Mouse (Mus musculus) midbrain, embryonic 13.5 days (tissue): ENCODE measurements around the gene Prkca. TPM values are rescaled to one million over a fixed set of nuclear protein-coding genes. Genes with fewer than 3 reads are reported as not detected.

Source experiments
- ATAC-seq: fragments of 200-750 bp; cut with Nextera tagmentation; 2 replicates; pipeline ENCODE4 v1.8.0; 2017; ENCODE audit warnings: mild to moderate bottlenecking, moderate TSS enrichment, moderate library complexity
- H3K27ac ChIP-seq: fragments of 300-500 bp; sonication (generic); 2 replicates; pipeline ENCODE4 v1.5.1; 2015; ENCODE audit warnings: inconsistent platforms, mild to moderate bottlenecking, moderate library complexity
- H3K27me3 ChIP-seq: fragments of 300-500 bp; sonication (generic); 2 replicates; pipeline ENCODE4 v1.6.1; 2015; ENCODE audit warnings: mild to moderate bottlenecking, inconsistent platforms
- H3K36me3 ChIP-seq: fragments of 300-500 bp; sonication (generic); 2 replicates; pipeline ENCODE4 v1.6.1; 2015; ENCODE audit warnings: mild to moderate bottlenecking, inconsistent platforms
- H3K4me1 ChIP-seq: fragments of 300-500 bp; sonication (generic); replicated peaks from 2 replicates; pipeline ENCODE4 v1.6.1; 2015; ENCODE audit warnings: inconsistent platforms
- H3K4me2 ChIP-seq: fragments of 300-500 bp; sonication (generic); replicated peaks from 2 replicates; pipeline ENCODE4 v1.6.1; 2015; ENCODE audit warnings: moderate library complexity, mild to moderate bottlenecking, inconsistent platforms
- H3K4me3 ChIP-seq: fragments of 300-500 bp; sonication (generic); replicated peaks from 2 replicates; pipeline ENCODE4 v1.5.1; 2015; ENCODE audit warnings: mild to moderate bottlenecking, inconsistent platforms
- H3K9ac ChIP-seq: fragments of 300-500 bp; sonication (generic); replicated peaks from 2 replicates; pipeline ENCODE4 v1.6.1; 2015; ENCODE audit warnings: mild to moderate bottlenecking, inconsistent platforms
- H3K9me3 ChIP-seq: fragments of 300-500 bp; sonication (generic); 2 replicates; pipeline ENCODE4 v1.6.1; 2016; ENCODE audit warnings: mild to moderate bottlenecking, inconsistent platforms
- WGBS: fragments of 180-500 bp; shearing (Covaris S2); methylation state at CpG from one replicate; pipeline ENCODE4 v1.1.7; 2015; 5-methylcytosine and 5-hydroxymethylcytosine counted together
- polyA plus RNA-seq: library from polyadenylated mRNA; unstranded; fragments of >200 nt; fragmentation: Nextera tagmentation; extraction: Ambion mirVana; gene quantifications from 2 replicates; pipeline ENCODE4 v1.2.1, GENCODE M21; 2015

The Prkca gene
- polyA plus RNA-seq, 1 experiment from 2014 or later: 3.3 TPM

DNA sequence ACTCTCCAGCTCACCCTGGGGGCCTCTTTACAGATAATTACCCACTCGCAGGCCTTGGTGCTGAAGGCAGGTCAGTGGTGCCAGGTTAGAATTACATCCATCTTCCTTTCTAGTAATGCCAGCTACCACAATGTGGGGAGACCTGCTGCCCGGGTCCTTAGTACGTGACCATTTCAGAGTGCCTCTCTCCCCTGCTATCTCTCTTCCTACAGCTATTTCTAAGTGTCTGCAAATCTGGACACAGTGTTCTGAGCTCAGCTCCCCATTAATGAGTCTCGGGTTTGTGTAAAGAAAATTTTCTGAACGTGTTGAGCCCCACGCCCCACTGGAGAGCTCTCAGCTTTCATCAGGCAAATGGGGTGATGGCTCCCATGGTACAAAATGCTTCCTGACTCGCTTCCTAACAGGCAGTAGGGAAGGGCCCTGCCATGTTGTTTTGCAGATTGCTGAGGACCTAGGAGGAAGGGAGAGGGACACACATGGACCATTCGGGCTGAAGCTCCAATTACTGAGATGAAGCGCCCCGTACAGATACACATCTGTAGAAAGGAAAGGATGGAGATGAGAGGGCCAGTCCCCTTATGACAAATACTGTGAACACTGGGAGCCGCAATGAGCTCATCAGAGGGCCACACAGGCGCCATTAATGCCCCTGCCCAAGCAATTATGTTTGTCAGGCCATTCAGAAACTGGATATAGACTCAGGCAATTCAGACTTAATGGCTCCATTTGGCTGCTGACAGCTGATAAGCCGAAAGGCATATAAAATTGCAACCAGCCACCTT lies 386.0 kb downstream of the Prkca start:
- Histone ChIP-seq H3K4me2 (no peak overlapping the region), H3K36me3 (peaks cover 7% of the 10 kb centered on the region; the same call in 1 of the 2 replicates), H3K27ac (peak overlapping the region; percentile 36; the same call in 1 of the 2 replicates), H3K4me1 (no peaks in the 10 kb centered on the region), H3K27me3 (no peaks in the 10 kb centered on the region), H3K9ac (no peak overlapping the region), H3K4me3 (no peak overlapping the region), H3K9me3 (no peaks in the 10 kb centered on the region)
- WGBS: 80% methylated on average over 13 of the region's 13 CpGs
- no peak for ATAC-seq

GRCm38 (mm10) chr11:107955191-107956062 lies 388.3 kb downstream of the Prkca start:
- Histone ChIP-seq H3K9me3 (no peaks in the 10 kb centered on the region), H3K9ac (no peak overlapping the region), H3K27ac (no peak overlapping the region), H3K4me3 (no peak overlapping the region), H3K27me3 (no peaks in the 10 kb centered on the region), H3K4me2 (no peak overlapping the region), H3K36me3 (peaks cover 4% of the 10 kb centered on the region; the same call in 1 of the 2 replicates), H3K4me1 (no peaks in the 10 kb centered on the region)
- 90% methylated on average over 10 of the region's 10 CpGs for WGBS
- no peak for ATAC-seq

DNA sequence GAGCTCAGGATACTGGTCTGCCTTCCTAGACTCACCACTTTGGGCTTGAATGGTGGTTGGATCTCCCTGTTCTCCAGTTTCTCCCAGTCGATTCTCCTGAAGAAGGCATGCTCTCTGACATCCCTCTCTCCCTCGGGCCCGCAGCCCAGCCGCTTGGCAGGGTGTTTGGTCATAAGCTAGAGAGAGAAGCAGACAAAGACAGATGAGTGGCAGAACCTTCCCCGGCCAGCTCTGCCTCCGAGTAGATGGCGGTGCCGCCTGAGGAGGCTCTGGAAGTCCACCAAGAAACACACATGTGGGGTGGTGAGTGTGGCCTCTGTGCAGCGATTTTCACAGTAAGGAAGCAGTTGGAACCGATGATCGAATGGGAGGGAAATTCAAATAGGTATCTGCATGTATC lies 392.3 kb downstream of the Prkca start:
- ATAC-seq: no peak
- WGBS: 94% methylated on average over 11 of the region's 11 CpGs
- H3K4me2 ChIP-seq: no peak overlapping the region

GRCm38 (mm10) chr11:107950658-107951057 lies 393.1 kb downstream of the Prkca start:
- ATAC-seq: no peak
- no peaks in the 10 kb centered on the region for H3K9me3 ChIP-seq
- H3K4me2 ChIP-seq: no peak overlapping the region
- WGBS: 92% methylated on average over 4 of the region's 4 CpGs
- no peaks in the 10 kb centered on the region for H3K36me3 ChIP-seq
- H3K4me1 ChIP-seq: peaks cover 17% of the 10 kb centered on the region; the same call in 1 of the 2 replicates
- H3K27ac ChIP-seq: no peak overlapping the region
- no peaks in the 10 kb centered on the region for H3K27me3 ChIP-seq
- H3K4me3 ChIP-seq: no peak overlapping the region
- no peak overlapping the region for H3K9ac ChIP-seq

More for the DNA sequence above, 392.3 kb downstream of the Prkca start:
- H3K9me3 ChIP-seq: no peaks in the 10 kb centered on the region
- no peak overlapping the region for H3K9ac ChIP-seq
- no peaks in the 10 kb centered on the region for H3K36me3 ChIP-seq
- no peak overlapping the region for H3K27ac ChIP-seq
- no peak overlapping the region for H3K4me3 ChIP-seq
- H3K27me3 ChIP-seq: no peaks in the 10 kb centered on the region
- H3K4me1 ChIP-seq: peaks cover 17% of the 10 kb centered on the region; the same call in 1 of the 2 replicates

DNA sequence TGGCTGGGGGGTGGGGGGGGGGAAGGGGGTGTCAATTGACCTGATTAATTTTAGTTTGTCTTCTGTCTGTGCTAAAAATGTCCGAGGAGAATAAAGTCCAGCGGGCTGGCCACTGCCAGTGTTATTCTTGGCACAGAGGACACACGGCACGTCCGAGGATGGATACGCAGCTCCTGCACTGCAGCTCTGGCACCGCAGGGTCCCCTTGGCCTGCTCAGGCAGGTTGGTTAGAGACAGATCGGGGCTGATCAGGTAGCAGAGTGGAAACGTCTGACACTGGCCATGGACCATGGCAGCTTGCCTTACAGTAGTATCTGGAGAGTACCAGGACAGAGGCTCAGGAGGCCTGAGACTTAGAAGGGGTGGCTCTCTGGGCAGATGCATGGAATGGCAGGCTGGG lies 393.5 kb downstream of the Prkca start:
- H3K9ac ChIP-seq: no peak overlapping the region
- H3K9me3 ChIP-seq: no peaks in the 10 kb centered on the region
- H3K4me2 ChIP-seq: no peak overlapping the region
- H3K27me3 ChIP-seq: no peaks in the 10 kb centered on the region
- no peak for ATAC-seq
- H3K36me3 ChIP-seq: peaks cover under 1% of the 10 kb centered on the region; the same call in 1 of the 2 replicates
- H3K4me1 ChIP-seq: peaks cover 17% of the 10 kb centered on the region; the same call in 1 of the 2 replicates
- WGBS: 87% methylated on average over 9 of the region's 9 CpGs
- no peak overlapping the region for H3K27ac ChIP-seq
- no peak overlapping the region for H3K4me3 ChIP-seq

DNA sequence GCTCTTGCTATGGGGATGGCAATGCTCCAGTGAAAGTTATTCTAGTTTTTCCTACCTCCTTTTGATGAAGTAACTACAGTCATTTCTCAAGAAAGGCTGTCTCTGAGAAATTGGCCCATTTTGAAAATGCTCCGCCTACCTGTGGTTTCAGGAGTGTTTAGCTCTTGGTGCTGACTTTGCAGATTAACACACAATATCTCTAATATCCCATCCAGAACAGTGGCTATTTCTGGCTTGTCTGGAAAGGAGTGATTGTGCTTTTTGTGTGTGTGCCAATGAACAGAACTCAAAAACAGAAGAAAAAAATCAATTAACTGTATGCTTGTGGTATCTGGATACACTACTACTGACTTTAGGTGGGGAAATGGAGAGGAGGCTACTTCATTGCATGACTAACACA lies 395.8 kb downstream of the Prkca start:
- 93% methylated on average over 1 of the region's 1 CpGs for WGBS
- H3K27ac ChIP-seq: no peak overlapping the region
- no peak for ATAC-seq
- no peak overlapping the region for H3K4me2 ChIP-seq
- H3K4me3 ChIP-seq: no peak overlapping the region
- H3K27me3 ChIP-seq: no peaks in the 10 kb centered on the region
- peaks cover 11% of the 10 kb centered on the region for H3K36me3 ChIP-seq
- H3K9ac ChIP-seq: no peak overlapping the region
- no peaks in the 10 kb centered on the region for H3K9me3 ChIP-seq
- peaks cover 17% of the 10 kb centered on the region; the same call in 1 of the 2 replicates for H3K4me1 ChIP-seq

DNA sequence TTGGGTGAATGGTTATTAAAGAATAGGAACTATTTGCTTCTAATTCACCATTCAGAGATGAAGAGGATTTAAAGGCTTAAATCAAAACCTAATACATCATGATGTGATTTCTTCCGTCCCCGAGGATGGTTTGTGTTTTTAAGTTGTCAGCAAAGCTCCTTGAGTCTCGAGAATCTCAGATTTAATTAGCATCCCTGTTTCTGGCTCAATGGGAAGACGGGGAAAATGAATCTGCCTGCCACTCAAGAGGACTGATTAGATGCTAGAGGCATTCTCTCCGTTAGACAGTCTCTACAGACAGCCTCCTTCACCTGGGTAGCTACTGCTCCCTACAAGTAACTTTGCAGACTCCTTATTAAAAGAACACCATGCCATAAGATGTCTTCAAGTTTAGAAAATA lies 396.9 kb downstream of the Prkca start:
- 26% methylated on average over 5 of the region's 5 CpGs for WGBS
- H3K4me2 ChIP-seq: no peak overlapping the region
- H3K9me3 ChIP-seq: no peaks in the 10 kb centered on the region
- no peak for ATAC-seq
- no peak overlapping the region for H3K4me3 ChIP-seq
- H3K36me3 ChIP-seq: peaks cover 11% of the 10 kb centered on the region
- peaks cover 17% of the 10 kb centered on the region; the same call in 1 of the 2 replicates for H3K4me1 ChIP-seq
- no peak overlapping the region for H3K27ac ChIP-seq
- no peaks in the 10 kb centered on the region for H3K27me3 ChIP-seq
- H3K9ac ChIP-seq: no peak overlapping the region

DNA sequence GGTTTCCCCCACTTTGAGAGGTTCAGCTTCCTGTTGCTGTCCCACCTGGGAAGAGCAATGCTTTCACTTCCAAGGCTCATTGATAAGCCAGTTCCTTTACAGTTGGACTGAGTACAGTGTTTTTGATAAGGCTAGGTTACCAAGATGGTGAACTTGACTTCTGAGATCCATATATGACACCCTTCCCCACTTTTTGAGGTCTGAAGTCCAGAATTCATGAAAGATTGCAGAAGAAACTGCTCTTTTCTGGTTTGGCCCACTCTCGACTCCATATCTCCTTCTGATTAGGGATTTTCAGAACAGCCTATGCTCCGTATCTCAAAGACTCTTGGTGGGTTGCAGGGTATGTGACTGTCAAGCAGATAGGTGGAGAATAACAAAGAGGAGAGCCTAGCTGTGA lies 406.8 kb downstream of the Prkca start:
- Histone ChIP-seq H3K27ac (no peak overlapping the region), H3K27me3 (no peaks in the 10 kb centered on the region), H3K9ac (no peak overlapping the region), H3K36me3 (0 out of 2 replicates have a peak, but pooled peaks cover 4% of the 10 kb centered on the region), H3K9me3 (no peaks in the 10 kb centered on the region), H3K4me2 (no peak overlapping the region), H3K4me1 (no peaks in the 10 kb centered on the region), H3K4me3 (no peak overlapping the region)
- WGBS: 89% methylated on average over 2 of the region's 2 CpGs
- no peak for ATAC-seq

- no peaks in the 10 kb centered on the region; the same call in 1 of the 2 replicates for H3K4me1 ChIP-seq
- no peak overlapping the region for H3K4me3 ChIP-seq
- no peak overlapping the region for H3K4me2 ChIP-seq
- WGBS: 81% methylated on average over 7 of the region's 7 CpGs
- no peaks in the 10 kb centered on the region for H3K36me3 ChIP-seq
- H3K27me3 ChIP-seq: no peaks in the 10 kb centered on the region
- no peak for ATAC-seq
- no peak overlapping the region for H3K27ac ChIP-seq
- H3K9me3 ChIP-seq: no peaks in the 10 kb centered on the region
- no peak overlapping the region for H3K9ac ChIP-seq
Observed at GRCm38 (mm10) chr11:107931721-107932120, 412.0 kb downstream of the Prkca start.

DNA sequence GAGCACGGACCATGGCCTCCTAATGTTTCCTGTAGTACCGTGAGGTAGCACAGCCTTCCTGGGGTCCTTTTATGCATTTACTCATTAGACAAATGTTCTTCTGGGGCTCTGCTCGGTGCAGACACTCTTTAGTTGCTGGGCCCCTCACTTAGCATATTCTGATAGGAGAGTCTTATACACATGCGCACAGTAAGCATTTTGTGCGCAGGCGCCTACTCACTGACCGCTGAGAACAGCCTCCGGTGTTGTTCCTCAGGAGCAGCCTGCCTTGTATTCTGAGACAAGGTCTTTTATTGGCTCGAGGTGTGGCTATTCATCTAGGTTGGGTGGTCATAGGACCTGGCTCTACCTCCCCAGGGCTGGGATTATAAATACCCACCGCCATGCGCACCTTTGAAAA lies 412.4 kb downstream of the Prkca start:
- H3K4me2 ChIP-seq: no peak overlapping the region
- H3K9me3 ChIP-seq: no peaks in the 10 kb centered on the region
- no peak overlapping the region for H3K27ac ChIP-seq
- no peaks in the 10 kb centered on the region for H3K27me3 ChIP-seq
- H3K36me3 ChIP-seq: no peaks in the 10 kb centered on the region
- WGBS: 91% methylated on average over 11 of the region's 11 CpGs
- no peaks in the 10 kb centered on the region; the same call in 1 of the 2 replicates for H3K4me1 ChIP-seq
- ATAC-seq: no peak
- H3K4me3 ChIP-seq: no peak overlapping the region
- H3K9ac ChIP-seq: no peak overlapping the region

GRCm38 (mm10) chr11:107929712-107930111 lies 414.0 kb downstream of the Prkca start:
- Histone ChIP-seq H3K9me3 (no peaks in the 10 kb centered on the region), H3K27me3 (no peaks in the 10 kb centered on the region), H3K4me2 (no peak overlapping the region), H3K4me1 (no peaks in the 10 kb centered on the region; the same call in 1 of the 2 replicates), H3K9ac (no peak overlapping the region), H3K4me3 (no peak overlapping the region), H3K36me3 (no peaks in the 10 kb centered on the region), H3K27ac (no peak overlapping the region)
- ATAC-seq: no peak
- 64% methylated on average over 3 of the region's 3 CpGs for WGBS
